Mouse (Mus musculus) kidney, embryonic 16.5 days (tissue): ENCODE measurements around the gene Olfr1412. TPM values are rescaled to one million over a fixed set of nuclear protein-coding genes. Genes with fewer than 3 reads are reported as not detected.

Experiments
- ATAC-seq: fragments of 200-750 bp; cut with Nextera tagmentation; 2 replicates; pipeline ENCODE4 v1.8.0; 2017; ENCODE audit warnings: moderate TSS enrichment; ENCODE audit not compliant: low FRiP score, low TSS enrichment
- H3K27ac ChIP-seq: fragments of 300-500 bp; sonication (generic); 2 replicates; pipeline ENCODE4 v1.5.1; 2014; ENCODE audit warnings: low read length
- H3K27me3 ChIP-seq: fragments of 300-500 bp; sonication (generic); 2 replicates; pipeline ENCODE4 v1.6.1; 2014; ENCODE audit warnings: low read length, control low read depth, mixed read lengths; ENCODE audit not compliant: insufficient read depth
- H3K36me3 ChIP-seq: fragments of 300-500 bp; sonication (generic); 2 replicates; pipeline ENCODE4 v1.6.1; 2014; ENCODE audit warnings: low read length, control low read depth, mixed read lengths; ENCODE audit not compliant: insufficient read depth
- H3K4me1 ChIP-seq: fragments of 300-500 bp; sonication (generic); 2 replicates; pipeline ENCODE4 v1.6.1; 2014; ENCODE audit warnings: low read length, control low read depth, mixed read lengths; ENCODE audit not compliant: insufficient read depth
- H3K4me2 ChIP-seq: fragments of 300-500 bp; sonication (generic); replicated peaks from 2 replicates; pipeline ENCODE4 v1.6.1; 2014; ENCODE audit warnings: low read depth, low read length
- H3K4me3 ChIP-seq: fragments of 300-500 bp; sonication (generic); 2 replicates; pipeline ENCODE4 v1.5.1; 2014; ENCODE audit warnings: mild to moderate bottlenecking, low read length
- H3K9ac ChIP-seq: fragments of 300-500 bp; sonication (generic); replicated peaks from 2 replicates; pipeline ENCODE4 v1.6.1; 2014; ENCODE audit warnings: low read length
- H3K9me3 ChIP-seq: fragments of 300-500 bp; sonication (generic); 2 replicates; pipeline ENCODE4 v1.6.1; 2016; ENCODE audit warnings: low read length, control low read depth
- WGBS: fragments of 180-500 bp; shearing (Covaris S2); extraction: QIAGEN DNeasy Blood & Tissue Kit; methylation state at CpG from one replicate; pipeline ENCODE4 v1.1.7; 2014; 5-methylcytosine and 5-hydroxymethylcytosine counted together
- polyA plus RNA-seq: library from polyadenylated mRNA; unstranded; fragments of >200 nt; fragmentation: Nextera tagmentation; extraction: Ambion mirVana; gene quantifications from 2 replicates; pipeline ENCODE4 v1.2.1, GENCODE M21; 2015

The Olfr1412 gene
- not detected in 2 replicates for polyA plus RNA-seq

GRCm38 (mm10) chr1:92585479-92585878, at the start of gene Olfr1412:
Gene Olfr1412, plus strand, starts transcription at chr1:92585779.
- H3K27me3 ChIP-seq, result no peaks in the 10 kb centered on the region
- H3K27ac ChIP-seq, result no peak within 1 kb of the TSS
- H3K36me3 ChIP-seq, result no peaks in the 10 kb centered on the region
- H3K4me2 ChIP-seq, result no peak within 1 kb of the TSS
- H3K4me1 ChIP-seq, result no peaks in the 10 kb centered on the region
- H3K9me3 ChIP-seq, result no peaks in the 10 kb centered on the region
- no peak within 1 kb of the TSS for H3K9ac ChIP-seq
- H3K4me3 ChIP-seq, result no peak within 1 kb of the TSS
- WGBS, result 88% methylated on average over 2 of the region's 2 CpGs
- ATAC-seq, result no peak

- 28% methylated on average over 5 of the region's 5 CpGs for WGBS
- Histone ChIP-seq H3K9me3 (no peaks in the 10 kb centered on the region), H3K4me2 (no peak overlapping the region), H3K4me3 (no peak overlapping the region), H3K36me3 (no peaks in the 10 kb centered on the region), H3K27ac (no peak overlapping the region), H3K4me1 (no peaks in the 10 kb centered on the region), H3K9ac (no peak overlapping the region), H3K27me3 (0 out of 2 replicates have a peak, but pooled peaks cover 3% of the 10 kb centered on the region)
- no peak for ATAC-seq
These were observed 48.6 kb upstream of the Olfr1412 start for GRCm38 (mm10) chr1:92536972-92537371.

GRCm38 (mm10) chr1:92539071-92539470, 46.5 kb upstream of the Olfr1412 start:
- no peak for ATAC-seq
- no peaks in the 10 kb centered on the region for H3K9me3 ChIP-seq
- WGBS, result 61% methylated on average over 2 of the region's 2 CpGs
- H3K9ac ChIP-seq, result no peak overlapping the region
- no peak overlapping the region for H3K4me3 ChIP-seq
- no peaks in the 10 kb centered on the region for H3K36me3 ChIP-seq
- H3K4me2 ChIP-seq, result no peak overlapping the region
- 0 out of 2 replicates have a peak, but pooled peaks cover 3% of the 10 kb centered on the region for H3K27me3 ChIP-seq
- H3K4me1 ChIP-seq, result no peaks in the 10 kb centered on the region
- H3K27ac ChIP-seq, result no peak overlapping the region

- Histone ChIP-seq H3K27me3 (no peaks in the 10 kb centered on the region), H3K4me2 (no peak overlapping the region), H3K9ac (no peak overlapping the region), H3K4me3 (no peak overlapping the region), H3K4me1 (no peaks in the 10 kb centered on the region), H3K9me3 (no peaks in the 10 kb centered on the region), H3K36me3 (no peaks in the 10 kb centered on the region), H3K27ac (no peak overlapping the region)
- ATAC-seq, result no peak
- WGBS, result 89% methylated on average over 2 of the region's 2 CpGs
These were observed 39.6 kb upstream of the Olfr1412 start for GRCm38 (mm10) chr1:92545929-92546328.

- Histone ChIP-seq H3K9ac (no peak within 1 kb of the TSS), H3K27ac (no peak within 1 kb of the TSS), H3K27me3 (no peaks in the 10 kb centered on the region), H3K4me1 (no peaks in the 10 kb centered on the region), H3K36me3 (no peaks in the 10 kb centered on the region), H3K9me3 (no peaks in the 10 kb centered on the region), H3K4me2 (no peak within 1 kb of the TSS), H3K4me3 (no peak within 1 kb of the TSS)
- no peak for ATAC-seq
- WGBS, result 83% methylated on average over 3 of the region's 3 CpGs
These were observed 14.6 kb upstream of the Olfr1412 start, which contains the start of gene Olfr1413 for GRCm38 (mm10) chr1:92571022-92571421. Gene Olfr1413, plus strand, starts transcription at chr1:92571322.

GRCm38 (mm10) chr1:92594111-92594510, 8.5 kb downstream of the Olfr1412 start, which contains the start of gene Olfr1411:
Gene Olfr1411, plus strand, starts transcription at chr1:92594411.
- H3K9ac ChIP-seq, result no peak within 1 kb of the TSS
- H3K27ac ChIP-seq, result no peak within 1 kb of the TSS
- no peaks in the 10 kb centered on the region for H3K36me3 ChIP-seq
- H3K4me1 ChIP-seq, result no peaks in the 10 kb centered on the region
- no peak within 1 kb of the TSS for H3K4me2 ChIP-seq
- no peak for ATAC-seq
- no peaks in the 10 kb centered on the region for H3K9me3 ChIP-seq
- no peak within 1 kb of the TSS for H3K4me3 ChIP-seq
- H3K27me3 ChIP-seq, result no peaks in the 10 kb centered on the region

GRCm38 (mm10) chr1:92596019-92596418, 10.4 kb downstream of the Olfr1412 start:
- no peak for ATAC-seq
- Histone ChIP-seq H3K4me3 (no peak overlapping the region), H3K4me1 (no peaks in the 10 kb centered on the region), H3K36me3 (no peaks in the 10 kb centered on the region), H3K9me3 (no peaks in the 10 kb centered on the region), H3K27me3 (no peaks in the 10 kb centered on the region), H3K9ac (no peak overlapping the region), H3K27ac (no peak overlapping the region), H3K4me2 (no peak overlapping the region)
- 65% methylated on average over 3 of the region's 3 CpGs for WGBS

GRCm38 (mm10) chr1:92605482-92605881, 19.9 kb downstream of the Olfr1412 start, which contains the start of gene Olfr1410:
Gene Olfr1410, plus strand, starts transcription at chr1:92605782.
- H3K9ac ChIP-seq, result no peak within 1 kb of the TSS
- 88% methylated on average over 1 of the region's 1 CpGs for WGBS
- no peaks in the 10 kb centered on the region for H3K27me3 ChIP-seq
- no peak within 1 kb of the TSS for H3K4me2 ChIP-seq
- H3K36me3 ChIP-seq, result no peaks in the 10 kb centered on the region
- H3K4me1 ChIP-seq, result no peaks in the 10 kb centered on the region
- H3K4me3 ChIP-seq, result no peak within 1 kb of the TSS
- H3K27ac ChIP-seq, result no peak within 1 kb of the TSS
- no peak for ATAC-seq
- no peaks in the 10 kb centered on the region for H3K9me3 ChIP-seq

- 75% methylated on average over 4 of the region's 4 CpGs for WGBS
- Histone ChIP-seq H3K36me3 (no peaks in the 10 kb centered on the region), H3K27me3 (0 out of 2 replicates have a peak, but pooled peaks cover 2% of the 10 kb centered on the region), H3K4me3 (no peak overlapping the region), H3K9me3 (no peaks in the 10 kb centered on the region), H3K4me2 (no peak overlapping the region), H3K4me1 (no peaks in the 10 kb centered on the region), H3K9ac (no peak overlapping the region), H3K27ac (no peak overlapping the region)
- no peak for ATAC-seq
These were observed 22.1 kb downstream of the Olfr1412 start for GRCm38 (mm10) chr1:92607711-92608110.

GRCm38 (mm10) chr1:92611008-92611407, 25.4 kb downstream of the Olfr1412 start:
- Histone ChIP-seq H3K9me3 (no peaks in the 10 kb centered on the region), H3K36me3 (no peaks in the 10 kb centered on the region), H3K27ac (no peak overlapping the region), H3K4me1 (no peaks in the 10 kb centered on the region), H3K4me2 (no peak overlapping the region), H3K9ac (no peak overlapping the region), H3K4me3 (no peak overlapping the region), H3K27me3 (0 out of 2 replicates have a peak, but pooled peaks cover 2% of the 10 kb centered on the region)
- ATAC-seq, result no peak
- 8% methylated on average over 5 of the region's 5 CpGs for WGBS
